Mouse (Mus musculus) ES-Bruce4 (cell line): ENCODE measurements around the gene Slc35f1.

ENCODE experiments used
- CTCF ChIP-seq: IDR thresholded peaks from one replicate; pipeline ENCODE4 v1.8.1; 2011; ENCODE audit warnings: low read depth, low read length
- EP300 ChIP-seq: IDR thresholded peaks from 2 replicates; pipeline ENCODE4 v1.6.1; 2011; ENCODE audit warnings: low read depth, low read length; ENCODE audit not compliant: insufficient read depth
- POLR2A ChIP-seq: IDR thresholded peaks from one replicate; pipeline ENCODE4 v1.8.1; 2011; ENCODE audit warnings: low read length; ENCODE audit not compliant: insufficient read depth

GRCm38 (mm10) chr10:53045931-53046330 is 355.6 kb downstream of the Slc35f1 start:
- no peak for TF ChIP-seq CTCF
- no peak for TF ChIP-seq POLR2A
- TF ChIP-seq EP300: no peak
